Mouse (Mus musculus) heart, embryonic 11.5 days (tissue): ENCODE measurements around the gene Arhgef18. TPM values are rescaled to one million over a fixed set of nuclear protein-coding genes. Genes with fewer than 3 reads are reported as not detected.
A peak's percentile ranks its signal among the peaks of the same experiment; 100 is the strongest.

ENCODE experiments used
- ATAC-seq: fragments of 200-750 bp; cut with Nextera tagmentation; replicated peaks from 2 replicates; pipeline ENCODE4 v1.8.0; 2017; ENCODE audit warnings: moderate library complexity; ENCODE audit not compliant: insufficient number of reproducible peaks, low FRiP score, low TSS enrichment
- H3K27ac ChIP-seq: fragments of 300-500 bp; sonication (generic); 2 replicates; pipeline ENCODE4 v1.5.1; 2014; ENCODE audit warnings: mild to moderate bottlenecking, low read depth, low read length
- H3K27me3 ChIP-seq: fragments of 300-500 bp; sonication (generic); 2 replicates; pipeline ENCODE4 v1.6.1; 2014; ENCODE audit warnings: mild to moderate bottlenecking, low read length, mixed read lengths; ENCODE audit not compliant: control insufficient read depth, insufficient read depth
- H3K36me3 ChIP-seq: fragments of 300-500 bp; sonication (generic); 2 replicates; pipeline ENCODE4 v1.6.1; 2014; ENCODE audit warnings: mild to moderate bottlenecking, low read length, moderate library complexity, mixed read lengths; ENCODE audit not compliant: control insufficient read depth, insufficient read depth
- H3K4me1 ChIP-seq: fragments of 300-500 bp; sonication (generic); 2 replicates; pipeline ENCODE4 v1.6.1; 2014; ENCODE audit warnings: low read length; ENCODE audit not compliant: control insufficient read depth, insufficient read depth
- H3K4me2 ChIP-seq: fragments of 300-500 bp; sonication (generic); 2 replicates; pipeline ENCODE4 v1.6.1; 2014; ENCODE audit warnings: mild to moderate bottlenecking, moderate library complexity
- H3K4me3 ChIP-seq: fragments of 300-500 bp; sonication (generic); 2 replicates; pipeline ENCODE4 v1.5.1; 2014; ENCODE audit warnings: low read depth, low read length
- H3K9ac ChIP-seq: fragments of 300-500 bp; sonication (generic); 2 replicates; pipeline ENCODE4 v1.6.1; 2014; ENCODE audit warnings: mild to moderate bottlenecking, low read depth, low read length, moderate library complexity
- H3K9me3 ChIP-seq: fragments of 300-500 bp; sonication (generic); replicated peaks from 2 replicates; pipeline ENCODE4 v1.6.1; 2016; ENCODE audit warnings: low read length; ENCODE audit not compliant: control insufficient read depth
- WGBS: fragments of 180-500 bp; shearing (Covaris S2); extraction: QIAGEN DNeasy Blood & Tissue Kit; methylation state at CpG from one replicate; pipeline ENCODE4 v1.1.7; 2014; ENCODE audit not compliant: insufficient replicate concordance; 5-methylcytosine and 5-hydroxymethylcytosine counted together
- polyA plus RNA-seq: library from polyadenylated mRNA; unstranded; fragments of >200 nt; fragmentation: Nextera tagmentation; extraction: Ambion mirVana; gene quantifications from 2 replicates; pipeline ENCODE4 v1.2.1, GENCODE M21; 2014

Gene Arhgef18
- polyA plus RNA-seq, 1 experiment from 2014 or later, result 5.3 TPM

GRCm38 (mm10) chr8:3411901-3412301, 19.1 kb downstream of the Arhgef18 start:
- no peak for ATAC-seq
- Histone ChIP-seq H3K4me1 (peaks cover 19% of the 10 kb centered on the region), H3K27ac (no peak overlapping the region), H3K4me3 (no peak overlapping the region), H3K36me3 (no peaks in the 10 kb centered on the region), H3K9me3 (no peaks in the 10 kb centered on the region), H3K9ac (no peak overlapping the region), H3K27me3 (no peaks in the 10 kb centered on the region), H3K4me2 (no peak overlapping the region)
- 48% methylated on average over 7 of the region's 7 CpGs for WGBS

GRCm38 (mm10) chr8:3412816-3413215, 20.0 kb downstream of the Arhgef18 start:
- Histone ChIP-seq H3K27ac (no peak overlapping the region), H3K4me2 (no peak overlapping the region), H3K9ac (no peak overlapping the region), H3K4me3 (no peak overlapping the region), H3K36me3 (no peaks in the 10 kb centered on the region), H3K9me3 (no peaks in the 10 kb centered on the region), H3K4me1 (peaks cover 29% of the 10 kb centered on the region), H3K27me3 (no peaks in the 10 kb centered on the region)
- WGBS, result 96% methylated on average over 1 of the region's 1 CpGs
- ATAC-seq, result no peak

- peaks cover 36% of the 10 kb centered on the region for H3K4me1 ChIP-seq
- H3K9me3 ChIP-seq, result no peaks in the 10 kb centered on the region
- no peak overlapping the region for H3K4me3 ChIP-seq
- WGBS, result 70% methylated on average over 6 of the region's 6 CpGs
- H3K9ac ChIP-seq, result 0 out of 2 replicates have a peak overlapping the region, but pooled peaks have one; percentile 4
- no peak overlapping the region for H3K27ac ChIP-seq
- H3K36me3 ChIP-seq, result no peaks in the 10 kb centered on the region
- H3K4me2 ChIP-seq, result no peak overlapping the region
- no peaks in the 10 kb centered on the region for H3K27me3 ChIP-seq
- ATAC-seq, result no peak
Measured at GRCm38 (mm10) chr8:3414639-3415190, 21.9 kb downstream of the Arhgef18 start.

GRCm38 (mm10) chr8:3415259-3415658, 22.5 kb downstream of the Arhgef18 start:
- Histone ChIP-seq H3K27ac (no peak overlapping the region), H3K36me3 (no peaks in the 10 kb centered on the region), H3K4me2 (no peak overlapping the region), H3K9ac (no peak overlapping the region), H3K27me3 (no peaks in the 10 kb centered on the region), H3K4me1 (peaks cover 37% of the 10 kb centered on the region), H3K4me3 (no peak overlapping the region), H3K9me3 (no peaks in the 10 kb centered on the region)
- no peak for ATAC-seq
- WGBS, result 69% methylated on average over 4 of the region's 4 CpGs

- 86% methylated on average over 6 of the region's 6 CpGs for WGBS
- Histone ChIP-seq H3K9ac (no peak overlapping the region), H3K9me3 (no peaks in the 10 kb centered on the region), H3K36me3 (no peaks in the 10 kb centered on the region), H3K4me3 (no peak overlapping the region), H3K4me2 (no peak overlapping the region), H3K27ac (no peak overlapping the region), H3K27me3 (no peaks in the 10 kb centered on the region), H3K4me1 (peaks cover 39% of the 10 kb centered on the region)
- ATAC-seq, result no peak
Measured at GRCm38 (mm10) chr8:3415661-3416060, 22.9 kb downstream of the Arhgef18 start.

- no peak for ATAC-seq
- H3K27ac ChIP-seq, result peak overlapping the region; percentile 73; the same call in 1 of the 2 replicates
- no peak overlapping the region for H3K4me3 ChIP-seq
- peaks cover 37% of the 10 kb centered on the region for H3K4me1 ChIP-seq
- 43% methylated on average over 4 of the region's 4 CpGs for WGBS
- no peaks in the 10 kb centered on the region for H3K9me3 ChIP-seq
- no peak overlapping the region for H3K9ac ChIP-seq
- no peaks in the 10 kb centered on the region for H3K27me3 ChIP-seq
- H3K36me3 ChIP-seq, result no peaks in the 10 kb centered on the region
- H3K4me2 ChIP-seq, result no peak overlapping the region
Measured at GRCm38 (mm10) chr8:3416846-3417245, 24.0 kb downstream of the Arhgef18 start.

GRCm38 (mm10) chr8:3417455-3417854, 24.6 kb downstream of the Arhgef18 start:
- no peak; the same call in 1 of the 2 replicates for ATAC-seq
- 5% methylated on average over 8 of the region's 8 CpGs for WGBS
- Histone ChIP-seq H3K27me3 (no peaks in the 10 kb centered on the region), H3K4me2 (peak overlapping the region; percentile 51), H3K4me3 (0 out of 2 replicates have a peak overlapping the region, but pooled peaks have one; percentile 2), H3K36me3 (no peaks in the 10 kb centered on the region), H3K4me1 (peaks cover 37% of the 10 kb centered on the region), H3K27ac (peak overlapping the region; percentile 73), H3K9me3 (no peaks in the 10 kb centered on the region), H3K9ac (peak overlapping the region; percentile 49; the same call in 1 of the 2 replicates)

GRCm38 (mm10) chr8:3418101-3418500, 25.3 kb downstream of the Arhgef18 start:
- H3K27me3 ChIP-seq, result no peaks in the 10 kb centered on the region
- no peak overlapping the region for H3K4me3 ChIP-seq
- peaks cover 37% of the 10 kb centered on the region for H3K4me1 ChIP-seq
- H3K9me3 ChIP-seq, result no peaks in the 10 kb centered on the region
- H3K9ac ChIP-seq, result 0 out of 2 replicates have a peak overlapping the region, but pooled peaks have one; percentile 49
- no peaks in the 10 kb centered on the region for H3K36me3 ChIP-seq
- H3K27ac ChIP-seq, result peak overlapping the region; percentile 73; the same call in 1 of the 2 replicates
- no peak for ATAC-seq
- H3K4me2 ChIP-seq, result peak overlapping the region; percentile 51; the same call in 1 of the 2 replicates
- 58% methylated on average over 1 of the region's 1 CpGs for WGBS
